Mouse (Mus musculus): ENCODE data around the gene Slc22a18.

Gene Slc22a18

GRCm38 (mm10) chr7:143463865-143464415, 9.6 kb upstream of the Slc22a18 start:
- DNase-seq (ENCODE audit: low spot score in 2 of 2) = peak; percentile 75 to 82

GRCm38 (mm10) chr7:143464811-143465560, 8.6 kb upstream of the Slc22a18 start:
- DNase-seq (ENCODE audit: low spot score in 2 of 2) = peak in 1 of 2 experiments; percentile 24

- peak; percentile 84 to 85 for DNase-seq (ENCODE audit: low spot score in 2 of 2)
Measured at GRCm38 (mm10) chr7:143466099-143466677, 7.3 kb upstream of the Slc22a18 start.

GRCm38 (mm10) chr7:143467714-143468113, 5.8 kb upstream of the Slc22a18 start:
- DNase-seq (ENCODE audit: low spot score in 2 of 2) = no peak

- DNase-seq (ENCODE audit: low spot score in 2 of 2) = peak; percentile 73 to 84
Measured at GRCm38 (mm10) chr7:143469946-143470345, 3.6 kb upstream of the Slc22a18 start.

GRCm38 (mm10) chr7:143474811-143475210, 1.3 kb downstream of the Slc22a18 start:
- no peak for DNase-seq (ENCODE audit: low spot score in 2 of 2)

GRCm38 (mm10) chr7:143475876-143476275, 2.3 kb downstream of the Slc22a18 start:
- DNase-seq (ENCODE audit: low spot score in 2 of 2) = no peak

- DNase-seq (ENCODE audit: low spot score in 2 of 2) = no peak
Measured at GRCm38 (mm10) chr7:143476702-143477335, 3.3 kb downstream of the Slc22a18 start.

- DNase-seq (ENCODE audit: low spot score in 2 of 2) = no peak
Measured at GRCm38 (mm10) chr7:143477800-143478199, 4.3 kb downstream of the Slc22a18 start.

GRCm38 (mm10) chr7:143480498-143480897, 7.0 kb downstream of the Slc22a18 start:
- DNase-seq (ENCODE audit: low spot score in 2 of 2) = peak in 1 of 2 experiments; percentile 49

- DNase-seq (ENCODE audit: low spot score in 2 of 2) = no peak
Measured at GRCm38 (mm10) chr7:143481806-143482387, 8.4 kb downstream of the Slc22a18 start.

GRCm38 (mm10) chr7:143482541-143482940, 9.0 kb downstream of the Slc22a18 start:
- DNase-seq (ENCODE audit: low spot score in 2 of 2) = no peak

GRCm38 (mm10) chr7:143489735-143490134, 16.2 kb downstream of the Slc22a18 start:
- no peak for DNase-seq (ENCODE audit: low spot score in 2 of 2)

GRCm38 (mm10) chr7:143493616-143494126, 20.1 kb downstream of the Slc22a18 start:
- DNase-seq (ENCODE audit: low spot score in 2 of 2) = no peak

GRCm38 (mm10) chr7:143495104-143495961, 21.8 kb downstream of the Slc22a18 start:
- DNase-seq (ENCODE audit: low spot score in 2 of 2) = no peak

GRCm38 (mm10) chr7:143498584-143498983, 25.0 kb downstream of the Slc22a18 start:
- no peak for DNase-seq (ENCODE audit: low spot score in 2 of 2)

- DNase-seq (ENCODE audit: low spot score in 2 of 2) = no peak
Measured at GRCm38 (mm10) chr7:143500912-143501311, 27.4 kb downstream of the Slc22a18 start.

- DNase-seq (ENCODE audit: low spot score in 2 of 2) = peak; percentile 17 to 46
Measured at GRCm38 (mm10) chr7:143501643-143502417, 28.3 kb downstream of the Slc22a18 start.

GRCm38 (mm10) chr7:143502418-143503200, 29.1 kb downstream of the Slc22a18 start, which contains the start of gene Phlda2:
Gene Phlda2, minus strand, starts transcription at chr7:143503150.
- no peak for DNase-seq (ENCODE audit: low spot score in 2 of 2)

Measured in right cerebral cortex, adult 2 months (tissue).